ENCODE assay signal across 15 mouse cellular contexts in genomic region chr17:25879750-25880149, GRCm38 (mm10). TPM values are rescaled to one million over a fixed set of nuclear protein-coding genes. Genes with fewer than 3 reads are reported as not detected.
DNase-seq lines count a peak whose midpoint lies in the region; ATAC-seq and TF ChIP-seq lines count a peak whose summit lies in the region.
"Had no signal": no experiment of that assay in that cellular context is flagged by ENCODE, and none has a peak within 500 bp of the region (broad histone marks: within the 10 kb centered on the region; RNA-seq: fewer than 3 reads in every experiment).

No protein-coding gene starts in this region.

- no peak for TF ChIP-seq CTCF in midbrain, postnatal 0 days (IDR thresholded peaks at IDR 0.05)

- 81% methylated on average over 8 of the region's 8 CpGs for WGBS in heart, embryonic 10.5 days
- 83% methylated on average over 8 of the region's 8 CpGs for WGBS in liver, embryonic 11.5 days
- 60% methylated on average over 8 of the region's 8 CpGs for WGBS in midbrain, postnatal 0 days

- H3K36me3 ChIP-seq in heart, embryonic 10.5 days, result peaks cover 48% of the 10 kb centered on the region
- peaks cover 17% of the 10 kb centered on the region for H3K36me3 ChIP-seq in liver, embryonic 11.5 days (ENCODE audit: control insufficient read depth, insufficient read depth, low read length)
- peaks cover 40% of the 10 kb centered on the region for H3K36me3 ChIP-seq in midbrain, postnatal 0 days (ENCODE audit: insufficient read depth, low read length)

- intact Hi-C loops in heart, postnatal 14 days (cut with DNase I), result no loop called here

- no peak overlapping the region for H3K4me3 ChIP-seq in heart, embryonic 10.5 days
- no peak overlapping the region for H3K4me3 ChIP-seq in liver, embryonic 11.5 days (ENCODE audit: low read depth, low read length)
- H3K4me3 ChIP-seq in midbrain, postnatal 0 days (ENCODE audit: low read depth, low read length), result no peak overlapping the region
- H3K4me3 ChIP-seq: heart, embryonic 15.5 days; hindbrain, embryonic 13.5 days; intestine, embryonic 15.5 days; liver, embryonic 12.5 days had no signal

- DNase-seq in adrenal gland, adult 8-10 months, result peak; percentile 13
- no peak for DNase-seq in adrenal gland, adult (ENCODE audit: inconsistent age in 2 of 2, low spot score in 1 of 2)
- DNase-seq in heart, embryonic 10.5 days (ENCODE audit: low spot score), result no peak
- DNase-seq in heart, postnatal 14 days, result no peak
- no peak for DNase-seq in liver, embryonic 11.5 days (ENCODE audit: low spot score)
- no peak for DNase-seq in liver
- no peak for DNase-seq in midbrain, postnatal 0 days (ENCODE audit: low spot score)
- DNase-seq in layer of hippocampus, adult 18-20 months (ENCODE audit: low spot score in 2 of 2), result no peak
- DNase-seq: forebrain, postnatal 0 days; layer of hippocampus, postnatal 36 days had no signal

- H3K4me2 ChIP-seq in liver, embryonic 11.5 days, result peak overlapping the region; percentile 19; the same call in 1 of the 2 replicates
- H3K4me2 ChIP-seq in midbrain, postnatal 0 days (ENCODE audit: low read depth, low read length, poor library complexity, severe bottlenecking), result no peak overlapping the region
- H3K4me2 ChIP-seq: heart, embryonic 15.5 days; hindbrain, embryonic 13.5 days; intestine, embryonic 15.5 days; liver, embryonic 12.5 days had no signal

- peaks cover 71% of the 10 kb centered on the region for H3K4me1 ChIP-seq in heart, embryonic 10.5 days
- peaks cover 44% of the 10 kb centered on the region for H3K4me1 ChIP-seq in liver, embryonic 11.5 days (replicated peaks; ENCODE audit: control insufficient read depth, insufficient read depth, low read length)
- peaks cover 14% of the 10 kb centered on the region for H3K4me1 ChIP-seq in midbrain, postnatal 0 days (ENCODE audit: insufficient read depth, low read length)

- H3K9ac ChIP-seq in liver, embryonic 11.5 days (ENCODE audit: low read depth, low read length), result no peak overlapping the region
- no peak overlapping the region for H3K9ac ChIP-seq in midbrain, postnatal 0 days (replicated peaks; ENCODE audit: low read length, poor library complexity, severe bottlenecking)
- H3K9ac ChIP-seq: forebrain, postnatal 0 days; heart, embryonic 15.5 days; hindbrain, embryonic 13.5 days; intestine, embryonic 15.5 days; liver, embryonic 12.5 days had no signal

- no peaks in the 10 kb centered on the region for H3K9me3 ChIP-seq in heart, embryonic 10.5 days
- no peaks in the 10 kb centered on the region for H3K9me3 ChIP-seq in liver, embryonic 11.5 days (ENCODE audit: control insufficient read depth, low read length)
- H3K9me3 ChIP-seq in midbrain, postnatal 0 days (ENCODE audit: low read length), result no peaks in the 10 kb centered on the region
- H3K9me3 ChIP-seq: heart, embryonic 15.5 days; hindbrain, embryonic 13.5 days; intestine, embryonic 15.5 days; liver, embryonic 12.5 days had no signal

- no peaks in the 10 kb centered on the region for H3K27me3 ChIP-seq in heart, embryonic 10.5 days (ENCODE audit: insufficient read depth, poor library complexity, severe bottlenecking)
- H3K27me3 ChIP-seq in liver, embryonic 11.5 days (replicated peaks; ENCODE audit: control insufficient read depth, insufficient read depth, low read length), result no peaks in the 10 kb centered on the region
- no peaks in the 10 kb centered on the region for H3K27me3 ChIP-seq in midbrain, postnatal 0 days (ENCODE audit: insufficient read depth, low read length)
- H3K27me3 ChIP-seq: heart, embryonic 15.5 days; hindbrain, embryonic 13.5 days; intestine, embryonic 15.5 days; liver, embryonic 12.5 days had no signal

- no peak for ATAC-seq in liver, embryonic 11.5 days (replicated peaks; ENCODE audit: low FRiP score)
- no peak for ATAC-seq in midbrain, postnatal 0 days (ENCODE audit: low FRiP score)
- ATAC-seq: forebrain, postnatal 0 days; intestine, embryonic 15.5 days had no signal

- peak overlapping the region; percentile 66; the same call in 1 of the 2 replicates for H3K27ac ChIP-seq in heart, embryonic 10.5 days
- H3K27ac ChIP-seq in liver, embryonic 11.5 days (ENCODE audit: low read depth, low read length), result peak overlapping the region; percentile 54; the same call in 1 of the 2 replicates
- H3K27ac ChIP-seq in midbrain, postnatal 0 days (ENCODE audit: low read depth, low read length), result peak overlapping the region; percentile 26; the same call in 1 of the 2 replicates
- H3K27ac ChIP-seq: heart, embryonic 15.5 days; intestine, embryonic 15.5 days had no signal

RNA-seq across cellular contexts. Expression of gene Wfikkn1, which starts 0.9 kb away (rescaled TPM):
- total RNA-seq in adrenal gland, adult 8-10 months (2022), result 1 to 10 TPM; 1.6 to 2.9 (median 2.0) TPM
- 0.96 and 3.8 TPM in 2 replicates for polyA plus RNA-seq in heart, embryonic 10.5 days (2016; fragmentation: Nextera tagmentation; extraction: Ambion mirVana)
- under 1 TPM; 0.91 to 1.00 TPM for total RNA-seq in heart, postnatal 14 days (2021)
- polyA plus RNA-seq in liver, embryonic 11.5 days (2014; fragmentation: Nextera tagmentation; extraction: Ambion mirVana), result 2.1 and 2.4 TPM in 2 replicates
- 0.77 and 1.7 TPM in 2 replicates for total RNA-seq in midbrain, postnatal 0 days (2014; rRNA removed)
- 0.42 and 0.56 TPM in 2 replicates for polyA plus RNA-seq in midbrain, postnatal 0 days (2015; fragmentation: Nextera tagmentation; extraction: Ambion mirVana)
- total RNA-seq in layer of hippocampus, adult 18-20 months (2021), result 1 to 10 TPM; 1.7 to 2.2 TPM

RNA-seq across cellular contexts. Expression of gene Mettl26, which starts 4.9 kb away (rescaled TPM):
- total RNA-seq in adrenal gland, adult 8-10 months (2022), result 100 to 1,000 TPM; 113 to 215 (median 150) TPM
- polyA plus RNA-seq in heart, embryonic 10.5 days (2016; fragmentation: Nextera tagmentation; extraction: Ambion mirVana), result 46.7 and 55.4 TPM in 2 replicates
- 10 to 100 TPM; 11.3 to 13.2 TPM for total RNA-seq in heart, postnatal 14 days (2021)
- 70.7 and 74.5 TPM in 2 replicates for polyA plus RNA-seq in liver, embryonic 11.5 days (2014; fragmentation: Nextera tagmentation; extraction: Ambion mirVana)
- total RNA-seq in midbrain, postnatal 0 days (2014; rRNA removed), result 53.8 and 64.8 TPM in 2 replicates
- polyA plus RNA-seq in midbrain, postnatal 0 days (2015; fragmentation: Nextera tagmentation; extraction: Ambion mirVana), result 67.3 and 74.0 TPM in 2 replicates
- 10 to 100 TPM; 36.3 TPM for total RNA-seq in layer of hippocampus, adult 18-20 months (2021)

RNA-seq across cellular contexts. Expression of gene Mcrip2, which starts 11.2 kb away (rescaled TPM):
- total RNA-seq in adrenal gland, adult 8-10 months (2022), result 100 to 1,000 TPM; 264 to 492 (median 338) TPM
- polyA plus RNA-seq in heart, embryonic 10.5 days (2016; fragmentation: Nextera tagmentation; extraction: Ambion mirVana), result 133 and 201 TPM in 2 replicates
- total RNA-seq in heart, postnatal 14 days (2021), result 100 to 1,000 TPM; 226 to 230 TPM
- 96.5 and 110 TPM in 2 replicates for polyA plus RNA-seq in liver, embryonic 11.5 days (2014; fragmentation: Nextera tagmentation; extraction: Ambion mirVana)
- 14.6 and 29.9 TPM in 2 replicates for total RNA-seq in midbrain, postnatal 0 days (2014; rRNA removed)
- polyA plus RNA-seq in midbrain, postnatal 0 days (2015; fragmentation: Nextera tagmentation; extraction: Ambion mirVana), result 39.5 and 45.5 TPM in 2 replicates
- total RNA-seq in layer of hippocampus, adult 18-20 months (2021), result 10 to 100 TPM; 23.3 to 23.7 TPM
- total RNA-seq: neutrophil, adult 5-6 weeks had no signal

RNA-seq across cellular contexts. Expression of gene Wdr90, which starts 18.4 kb away (rescaled TPM):
- total RNA-seq in adrenal gland, adult 8-10 months (2022), result 10 to 100 TPM; 14.7 to 41.8 (median 22.9) TPM
- polyA plus RNA-seq in heart, embryonic 10.5 days (2016; fragmentation: Nextera tagmentation; extraction: Ambion mirVana), result 22.4 and 31.7 TPM in 2 replicates
- total RNA-seq in heart, postnatal 14 days (2021), result 1 to 10 TPM; 5.2 to 5.7 TPM
- 22.2 and 25.7 TPM in 2 replicates for polyA plus RNA-seq in liver, embryonic 11.5 days (2014; fragmentation: Nextera tagmentation; extraction: Ambion mirVana)
- total RNA-seq in midbrain, postnatal 0 days (2014; rRNA removed), result 36.2 and 44.3 TPM in 2 replicates
- 14.2 and 15.0 TPM in 2 replicates for polyA plus RNA-seq in midbrain, postnatal 0 days (2015; fragmentation: Nextera tagmentation; extraction: Ambion mirVana)
- total RNA-seq in layer of hippocampus, adult 18-20 months (2021), result 10 to 100 TPM; 20.1 to 21.7 TPM

RNA-seq across cellular contexts. Expression of gene Rhot2, which starts 35.1 kb away (rescaled TPM):
- 100 to 1,000 TPM in 3 of 4 experiments, 10 to 100 TPM in 1; 89.3 to 155 (median 139) TPM for total RNA-seq in adrenal gland, adult 8-10 months (2022)
- polyA plus RNA-seq in heart, embryonic 10.5 days (2016; fragmentation: Nextera tagmentation; extraction: Ambion mirVana), result 29.0 and 29.8 TPM in 2 replicates
- total RNA-seq in heart, postnatal 14 days (2021), result 100 to 1,000 TPM; 103 to 105 TPM
- polyA plus RNA-seq in liver, embryonic 11.5 days (2014; fragmentation: Nextera tagmentation; extraction: Ambion mirVana), result 9.6 and 12.8 TPM in 2 replicates
- total RNA-seq in midbrain, postnatal 0 days (2014; rRNA removed), result 49.2 and 70.1 TPM in 2 replicates
- polyA plus RNA-seq in midbrain, postnatal 0 days (2015; fragmentation: Nextera tagmentation; extraction: Ambion mirVana), result 15.4 and 16.2 TPM in 2 replicates
- total RNA-seq in layer of hippocampus, adult 18-20 months (2021), result 100 to 1,000 TPM in 1 of 2 experiments, 10 to 100 TPM in 1; 98.3 to 109 TPM
